Mouse (Mus musculus) cerebellum, postnatal 10 days (tissue): Measurements from ENCODE around the gene Runx1.

Source experiments
- DNase-seq, 2 experiments: peaks; one replicate each; pipeline ENCODE4 v3.0.0; 2021; ENCODE audit warnings: mixed read lengths in 2 of 2

Gene Runx1

GRCm38 (mm10) chr16:92697737-92698611, 128.0 kb downstream of the Runx1 start:
- peak; percentile 33 to 45 for DNase-seq

- peak; percentile 70 to 74 for DNase-seq
These were observed 128.7 kb downstream of the Runx1 start for GRCm38 (mm10) chr16:92697227-92697736.

GRCm38 (mm10) chr16:92696411-92697015, 129.4 kb downstream of the Runx1 start:
- DNase-seq: peak in 1 of 2 experiments; percentile 16

GRCm38 (mm10) chr16:92695981-92696380, 130.0 kb downstream of the Runx1 start:
- no peak for DNase-seq

GRCm38 (mm10) chr16:92695200-92695921, 130.6 kb downstream of the Runx1 start:
- peak; percentile 25 to 32 for DNase-seq

GRCm38 (mm10) chr16:92694496-92695106, 131.3 kb downstream of the Runx1 start:
- no peak for DNase-seq

GRCm38 (mm10) chr16:92690759-92691158, 135.2 kb downstream of the Runx1 start:
- DNase-seq: no peak

GRCm38 (mm10) chr16:92688941-92689340, 137.0 kb downstream of the Runx1 start:
- no peak for DNase-seq

GRCm38 (mm10) chr16:92686978-92687377, 139.0 kb downstream of the Runx1 start:
- no peak for DNase-seq

- DNase-seq: no peak
These were observed 140.1 kb downstream of the Runx1 start for GRCm38 (mm10) chr16:92685766-92686315.

GRCm38 (mm10) chr16:92684423-92685211, 141.3 kb downstream of the Runx1 start:
- DNase-seq: peak; percentile 42 to 58

GRCm38 (mm10) chr16:92676630-92677029, 149.3 kb downstream of the Runx1 start:
- no peak for DNase-seq

- no peak for DNase-seq
These were observed 150.3 kb downstream of the Runx1 start for GRCm38 (mm10) chr16:92675677-92676076.

GRCm38 (mm10) chr16:92674916-92675450, 151.0 kb downstream of the Runx1 start:
- no peak for DNase-seq

- no peak for DNase-seq
These were observed 151.7 kb downstream of the Runx1 start for GRCm38 (mm10) chr16:92674121-92674816.

GRCm38 (mm10) chr16:92668807-92669206, 157.1 kb downstream of the Runx1 start:
- no peak for DNase-seq

- DNase-seq: no peak
These were observed 164.2 kb downstream of the Runx1 start for GRCm38 (mm10) chr16:92661757-92662156.

GRCm38 (mm10) chr16:92656750-92657149, 169.2 kb downstream of the Runx1 start:
- no peak for DNase-seq

GRCm38 (mm10) chr16:92654294-92654950, 171.5 kb downstream of the Runx1 start:
- peak; percentile 53 to 59 for DNase-seq

GRCm38 (mm10) chr16:92653816-92654215, 172.1 kb downstream of the Runx1 start:
- no peak for DNase-seq
